Mouse (Mus musculus): ENCODE results near the gene Abca9.

The Abca9 gene

DNA sequence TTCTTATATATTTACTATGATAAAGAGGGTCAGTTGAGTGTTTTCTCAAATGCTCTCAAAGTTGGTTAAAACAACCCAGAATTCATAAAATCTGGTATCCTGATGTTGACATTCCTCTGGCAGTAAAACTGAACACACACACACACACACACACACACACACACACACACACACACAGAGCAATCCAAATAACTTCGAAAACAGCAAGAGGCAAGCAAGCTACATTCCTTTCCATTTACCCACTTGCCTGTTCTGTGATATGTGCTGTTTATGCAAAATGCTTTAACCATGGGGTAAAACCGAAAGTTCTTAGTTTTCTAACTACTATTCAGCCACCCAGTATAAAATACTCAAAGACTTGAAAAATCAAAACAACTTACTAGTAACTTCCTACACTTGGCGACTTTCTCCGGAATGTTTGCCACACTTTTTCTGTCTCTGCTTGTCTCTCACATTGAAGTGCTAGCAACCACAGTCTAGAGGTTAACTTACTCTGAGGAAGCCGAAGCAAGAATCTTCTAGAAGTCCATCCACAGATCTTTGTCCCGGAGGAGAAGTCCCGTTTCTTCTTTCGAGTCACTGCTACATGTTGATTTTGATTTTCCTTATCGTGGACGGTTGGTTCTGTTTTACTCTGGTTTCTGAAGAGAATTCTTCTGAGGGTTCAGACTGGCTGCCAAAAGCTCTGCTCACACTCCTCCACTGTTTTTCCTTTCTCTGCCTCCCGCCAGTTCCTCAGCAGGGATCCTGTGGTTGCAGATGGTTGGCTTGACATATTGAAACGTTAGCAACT, at the start of gene Abca9:
Abca9 (minus strand) TSS at position 738 of the 793 bp plus-strand sequence.
- DNase-seq: peak; percentile 58 to 79

DNA sequence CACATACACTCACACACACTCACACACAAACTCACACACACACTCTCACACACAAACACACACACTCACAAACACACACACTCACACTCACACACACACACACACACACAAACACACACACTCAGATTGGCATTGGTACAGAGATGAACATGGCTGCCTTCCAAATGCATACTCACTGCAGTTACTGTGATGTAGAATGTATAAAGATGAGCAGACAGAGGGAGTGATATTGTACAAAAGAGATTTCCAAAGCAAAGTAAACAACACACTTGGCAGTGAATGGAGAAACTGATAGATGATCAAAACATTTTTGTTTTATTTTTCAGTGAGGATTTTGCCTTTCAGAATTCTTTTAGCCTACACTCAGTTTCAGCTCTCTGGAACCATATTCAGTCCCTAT, 49.1 kb upstream of the Abca9 start:
- DNase-seq: no peak

GRCm38 (mm10) chr11:110203930-110204329, 35.9 kb upstream of the Abca9 start:
- no peak for DNase-seq

DNA sequence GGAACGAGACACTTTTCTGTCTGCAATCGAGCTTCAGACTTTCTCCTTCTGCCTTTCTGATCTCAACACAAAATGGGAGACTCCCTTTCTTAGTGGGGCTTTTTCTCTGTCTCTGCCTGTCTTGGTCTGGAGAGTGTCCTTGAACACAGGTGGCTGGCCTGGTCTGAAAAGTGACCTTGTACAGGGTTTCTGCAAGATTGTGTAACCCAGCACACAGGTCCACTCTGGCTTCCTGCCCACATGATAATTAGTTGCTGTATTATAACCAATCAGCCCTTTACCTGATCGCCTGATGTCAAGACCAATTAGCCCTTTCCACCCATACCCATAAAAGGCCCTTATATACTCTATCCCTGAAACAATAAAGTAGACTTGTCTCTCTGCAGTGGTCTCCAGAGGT, 30.9 kb upstream of the Abca9 start:
- DNase-seq: peak in 1 of 2 experiments; percentile 2

GRCm38 (mm10) chr11:110196561-110197306, 28.7 kb upstream of the Abca9 start:
- DNase-seq: no peak

DNA sequence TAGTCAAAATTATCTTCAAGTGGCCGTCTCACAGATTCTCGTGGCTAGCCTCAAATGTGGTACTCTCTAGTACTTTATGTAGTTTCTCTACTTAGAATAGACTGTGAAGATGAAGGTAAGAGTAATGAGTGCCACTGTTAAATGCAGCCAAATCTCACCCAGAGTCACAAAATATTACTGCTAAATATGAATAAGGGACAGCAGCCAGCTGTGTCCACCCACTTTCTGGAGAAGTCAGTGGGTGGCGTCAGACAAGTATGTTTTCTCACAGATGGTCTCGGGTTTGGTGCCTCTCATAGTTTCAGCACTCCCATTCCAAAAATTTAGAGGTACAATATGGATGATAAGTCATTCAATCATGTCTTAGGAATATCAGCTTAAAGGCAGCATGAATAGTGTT, 27.3 kb upstream of the Abca9 start:
- DNase-seq: no peak

- DNase-seq: no peak
Measured at GRCm38 (mm10) chr11:110171212-110171611, 3.2 kb upstream of the Abca9 start.

GRCm38 (mm10) chr11:110165822-110166221, 2.2 kb downstream of the Abca9 start:
- no peak for DNase-seq

- no peak for DNase-seq
Measured at GRCm38 (mm10) chr11:110165409-110165808, 2.6 kb downstream of the Abca9 start.

DNA sequence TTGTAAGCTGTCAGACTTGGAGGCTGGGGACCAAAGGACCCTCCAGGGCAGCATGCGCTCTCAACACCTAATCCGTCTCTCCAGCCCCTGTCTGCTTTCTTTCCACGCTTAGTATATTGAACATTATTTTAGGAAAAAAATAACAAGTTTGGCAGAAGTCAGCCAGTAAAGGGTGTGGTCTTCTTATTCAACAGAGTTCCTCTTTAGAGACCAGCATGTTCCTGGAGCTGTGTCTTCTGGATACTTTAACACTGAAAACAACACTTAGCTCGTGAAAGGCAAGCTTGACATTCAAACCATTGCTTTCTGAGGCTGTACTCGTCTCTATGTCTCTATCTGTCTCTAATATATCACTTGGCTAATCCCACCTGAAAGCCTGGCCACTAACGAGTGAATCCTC, 10.9 kb downstream of the Abca9 start:
- no peak for DNase-seq

GRCm38 (mm10) chr11:110155985-110156384, 12.0 kb downstream of the Abca9 start:
- no peak for DNase-seq

- DNase-seq: no peak
Measured at GRCm38 (mm10) chr11:110147640-110148039, 20.4 kb downstream of the Abca9 start.

GRCm38 (mm10) chr11:110145421-110145820, 22.6 kb downstream of the Abca9 start:
- DNase-seq: peak; percentile 28 to 35

DNA sequence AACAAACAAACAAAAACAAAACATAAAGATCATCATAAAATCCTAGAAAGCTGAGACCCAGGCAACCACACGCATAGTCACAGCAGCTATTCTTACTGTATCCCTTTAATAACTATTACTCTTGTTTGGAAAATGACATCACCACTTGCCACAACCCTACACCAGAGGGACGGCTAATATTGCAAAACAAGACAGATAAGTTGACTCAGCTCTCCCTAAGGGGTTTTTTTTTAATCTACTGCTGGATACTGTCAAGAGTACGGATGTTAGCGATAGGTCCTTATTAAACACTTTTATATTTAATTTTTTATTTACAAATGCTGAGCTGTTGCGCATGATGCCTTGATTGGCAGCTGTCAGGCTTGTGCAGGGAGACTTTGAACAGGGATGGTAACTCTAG, 37.2 kb downstream of the Abca9 start:
- no peak for DNase-seq

- peak; percentile 41 to 43 for DNase-seq
Measured at GRCm38 (mm10) chr11:110111137-110111536, 56.9 kb downstream of the Abca9 start.

DNA sequence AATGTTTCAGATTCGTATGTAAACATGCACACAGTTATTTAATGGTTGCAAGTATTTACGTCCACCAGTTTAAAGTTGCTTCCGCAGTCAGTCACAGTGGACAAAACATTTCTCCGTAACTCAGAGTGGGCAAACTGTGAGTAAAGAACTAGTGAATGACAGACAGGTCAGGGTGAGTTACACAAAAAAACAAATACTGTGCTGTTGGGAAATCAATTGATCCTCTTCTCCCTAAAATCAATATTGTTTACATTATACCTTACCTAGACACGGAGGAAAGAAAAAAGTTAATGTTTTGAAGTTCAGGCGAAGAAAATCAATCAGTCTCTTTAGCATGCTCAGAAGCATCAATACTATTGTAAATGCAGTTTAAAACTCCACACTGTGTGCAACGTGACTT, 66.6 kb downstream of the Abca9 start:
- no peak for DNase-seq

DNA sequence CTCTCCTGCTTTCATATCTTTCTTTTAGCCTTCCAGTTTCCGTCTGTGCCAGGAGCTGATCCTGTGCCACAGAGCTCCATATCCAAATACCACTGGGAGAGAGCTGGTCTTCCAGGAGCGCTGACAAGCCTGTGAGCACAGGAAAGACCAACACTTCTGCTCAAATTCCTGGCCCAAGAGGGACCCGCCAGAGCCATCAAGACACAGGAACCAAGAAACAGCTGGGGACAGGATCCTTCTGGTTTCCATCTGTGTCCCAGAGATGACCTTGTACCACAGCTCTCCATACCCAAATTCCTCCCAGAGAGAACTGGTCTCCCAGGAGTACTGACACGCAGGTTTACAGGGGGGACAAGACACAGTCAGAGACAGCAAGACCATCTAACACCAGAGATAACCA, 69.1 kb downstream of the Abca9 start:
- DNase-seq: no peak

DNA sequence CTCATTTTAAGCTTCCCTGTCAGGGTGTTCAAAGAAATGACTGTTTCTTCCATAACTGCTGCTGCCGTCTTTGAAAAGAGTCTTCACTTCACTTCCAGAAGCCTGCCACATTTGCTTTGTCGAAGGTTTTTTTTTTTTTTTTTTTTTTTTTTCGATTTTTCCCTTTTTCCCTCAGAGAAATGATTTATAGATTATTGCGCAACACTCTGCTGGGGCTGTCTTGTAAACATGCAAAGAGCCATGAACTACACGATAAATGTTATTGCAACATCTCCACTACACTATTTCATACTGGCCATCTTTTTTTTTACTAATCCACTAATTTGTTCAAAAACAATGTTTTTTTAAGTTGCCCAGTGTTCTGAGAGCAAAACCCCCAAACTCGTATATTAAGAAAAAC, 70.5 kb downstream of the Abca9 start:
- DNase-seq: no peak

GRCm38 (mm10) chr11:110095858-110096257, 72.1 kb downstream of the Abca9 start, which contains the start of gene Abca8a:
Abca8a (minus strand) TSS chr11:110095978.
- peak; percentile 8 to 16 for DNase-seq

- DNase-seq: peak in 1 of 2 experiments; percentile 7
Measured at GRCm38 (mm10) chr11:110094846-110095380, 73.1 kb downstream of the Abca9 start.

DNA sequence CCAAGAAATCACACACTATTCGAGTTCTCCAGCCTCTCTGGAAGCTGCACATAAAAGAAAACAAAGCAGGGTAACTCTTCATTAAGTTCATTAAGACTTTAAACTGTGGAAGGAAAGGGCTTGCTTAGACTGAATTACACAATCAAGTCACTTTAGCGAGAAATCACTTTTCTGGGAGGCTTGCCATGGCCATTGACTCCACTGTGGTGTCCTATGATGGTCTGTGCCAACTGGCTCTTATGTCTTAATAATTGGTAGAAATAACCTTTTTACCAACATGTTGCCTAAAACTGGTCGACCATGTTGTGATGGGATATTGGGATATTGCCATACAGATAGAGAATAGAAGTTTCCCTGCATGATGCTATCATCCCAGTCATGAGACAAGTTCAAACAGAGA, 73.8 kb downstream of the Abca9 start:
- DNase-seq: peak; percentile 49 to 53

GRCm38 (mm10) chr11:110091328-110091727, 76.7 kb downstream of the Abca9 start:
- no peak for DNase-seq

GRCm38 (mm10) chr11:110072158-110072557, 95.8 kb downstream of the Abca9 start:
- no peak for DNase-seq

DNA sequence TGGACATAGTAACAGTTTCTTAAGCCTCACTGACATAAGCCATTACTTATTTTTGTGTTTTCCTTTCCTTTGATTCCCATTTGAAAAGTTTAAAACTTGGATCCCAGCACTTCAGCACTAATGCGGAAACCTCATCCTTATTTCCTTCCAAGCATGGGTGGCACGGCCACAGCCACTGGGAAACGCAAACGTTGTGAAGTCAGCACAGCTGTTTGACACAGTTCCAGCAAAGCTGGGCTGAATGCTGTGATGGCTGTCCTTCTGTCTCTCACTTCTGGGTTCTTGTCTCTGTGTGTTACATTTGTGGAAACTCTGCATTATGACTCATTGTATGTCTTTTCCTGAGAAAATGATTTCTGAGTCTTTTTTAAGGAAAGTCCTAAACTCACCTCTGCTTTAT, 107.0 kb downstream of the Abca9 start:
- DNase-seq: no peak
